Mouse (Mus musculus) gastrocnemius, postnatal 25 days (tissue): Measurements from ENCODE around the gene Gpank1. TPM values are rescaled to one million over a fixed set of nuclear protein-coding genes. Genes with fewer than 3 reads are reported as not detected.

Experiments used
- DNase-seq: peaks from one replicate; pipeline ENCODE4 v3.0.0; 2022
- long read RNA-seq, 2 experiments: library from polyadenylated mRNA; stranded (forward); transcript quantifications; one replicate each; pipeline ENCODE4 v2.0.0; 2021
- total RNA-seq, 2 experiments: library from RNA; stranded (reverse); gene quantifications; 1 replicate in 1 of 2; 2 replicates in 1 of 2; pipeline ENCODE4 v1.2.3; 2021

The Gpank1 gene
- total RNA-seq = 1 to 10 TPM; 7.1 to 8.4 TPM
- long read RNA-seq, experiment 1, partial matches to known transcripts = 13 of 19 reads
- long read RNA-seq, experiment 1, other reads (novel, unspliced or antisense) = 6 of 19 reads
- long read RNA-seq, experiment 2, partial matches to known transcripts = 0 of 6 reads
- long read RNA-seq, experiment 2, other reads (novel, unspliced or antisense) = 6 of 6 reads

DNA sequence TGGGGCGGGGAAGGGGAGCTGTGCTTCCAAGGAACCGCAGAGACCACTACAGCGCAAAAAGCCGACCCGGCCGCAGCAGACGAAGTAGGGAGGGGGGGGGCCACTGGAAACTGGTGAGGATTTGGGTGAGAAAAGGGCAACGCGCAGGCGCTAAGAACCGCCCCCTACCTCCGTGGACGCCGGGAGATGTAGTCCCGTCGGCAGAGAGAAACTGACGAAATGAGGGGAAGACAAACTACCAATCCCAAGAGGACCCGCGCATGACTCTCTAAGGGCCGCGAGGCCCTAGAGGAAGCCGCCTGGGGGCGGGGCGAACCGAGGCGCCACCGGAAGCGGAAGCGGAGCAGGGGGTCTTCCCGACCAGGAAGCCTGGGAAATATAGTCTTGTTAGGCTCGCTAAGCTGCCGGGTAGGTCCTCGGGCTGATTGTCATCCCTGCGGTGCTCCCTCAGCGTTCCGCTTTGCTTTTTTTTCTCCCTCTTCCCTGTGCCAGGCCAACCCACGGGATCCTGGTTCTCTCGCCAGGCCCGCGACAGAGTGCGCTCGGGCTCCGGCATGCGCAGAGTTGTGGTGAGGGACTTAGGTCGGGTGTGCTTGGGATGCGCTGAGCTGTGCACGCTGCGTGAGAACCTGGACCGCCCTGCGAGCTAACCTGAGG, at the start of gene Gpank1:
TSS of gene Gpank1 (plus strand) at position 313 of the 657 bp plus-strand sequence.
- peak; percentile 99 for DNase-seq

DNA sequence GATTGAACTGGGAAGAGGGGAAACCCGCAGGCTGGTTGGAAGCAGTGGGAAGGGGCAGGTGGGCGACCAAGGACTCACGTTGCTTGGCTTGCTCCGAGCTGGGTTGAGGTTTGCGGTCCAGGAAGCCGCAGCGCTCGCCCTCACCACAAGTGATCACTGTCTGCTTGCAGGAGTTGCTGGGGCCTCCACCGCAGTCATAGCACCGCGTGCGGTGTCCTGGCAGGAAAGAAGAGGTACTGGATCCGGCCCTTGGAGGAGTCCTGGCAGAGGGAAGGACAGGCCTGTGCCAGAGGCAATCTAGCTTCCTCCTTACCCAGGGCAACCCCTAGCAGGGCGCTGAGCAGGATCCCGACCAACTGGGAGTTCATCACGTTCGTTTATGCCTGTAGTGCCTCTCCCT, 47.2 kb upstream of the Gpank1 start:
- no peak for DNase-seq

DNA sequence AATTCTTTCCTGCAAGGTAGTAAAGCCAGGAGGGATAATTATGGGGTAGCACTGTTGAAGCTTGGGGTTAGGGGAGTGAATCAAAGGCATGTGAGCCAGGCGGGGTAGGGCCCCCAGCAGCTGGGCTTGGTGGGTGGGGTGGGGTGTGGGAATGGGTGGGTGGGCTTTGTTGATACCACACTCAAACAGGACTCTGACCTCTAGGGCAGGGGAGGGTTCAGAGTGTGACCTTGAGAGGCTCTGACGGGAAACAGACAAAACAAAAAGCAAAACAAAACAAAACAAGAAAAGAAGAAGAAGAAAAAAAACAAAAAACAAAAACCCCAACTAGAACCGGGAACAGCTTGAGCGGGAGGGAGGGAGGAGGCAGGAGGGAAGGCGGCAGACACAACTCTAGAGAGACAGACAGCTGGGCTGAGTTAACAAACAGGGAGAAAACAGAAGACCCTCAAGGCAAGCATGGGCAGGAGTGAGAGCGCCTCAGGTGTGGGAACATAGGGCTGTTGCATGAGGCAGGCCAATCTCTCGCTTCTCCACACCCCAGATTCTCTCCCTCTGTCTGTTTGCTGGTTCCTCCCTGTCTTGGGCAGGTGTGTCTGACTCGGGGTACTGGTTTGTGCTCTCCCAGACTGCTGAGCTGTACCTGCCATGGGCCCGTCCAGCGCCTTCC, 44.6 kb upstream of the Gpank1 start, which contains the start of gene Ly6g6e:
TSS of gene Ly6g6e (plus strand) at position 396 of the 670 bp plus-strand sequence.
- no peak for DNase-seq

DNA sequence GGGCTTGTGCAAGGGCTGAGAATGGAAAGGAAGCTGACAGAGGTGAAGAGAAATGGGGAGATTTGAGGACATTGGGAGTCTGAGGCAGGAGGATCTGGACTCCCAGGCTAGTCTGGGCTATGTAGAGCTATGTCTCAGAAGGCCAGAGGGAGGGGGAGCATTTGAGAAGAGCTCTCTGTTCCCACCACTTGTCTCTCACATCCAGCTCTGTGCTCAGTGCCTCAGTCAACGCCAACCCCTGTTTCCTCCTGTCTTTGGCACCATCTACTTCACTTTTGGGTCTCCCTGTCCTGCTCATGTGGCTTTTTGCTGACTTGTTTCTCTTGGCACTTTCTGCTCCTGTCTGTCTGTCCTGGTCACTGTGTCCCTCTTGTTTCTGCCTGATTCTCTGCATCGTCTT, 44.0 kb upstream of the Gpank1 start:
- no peak for DNase-seq

DNA sequence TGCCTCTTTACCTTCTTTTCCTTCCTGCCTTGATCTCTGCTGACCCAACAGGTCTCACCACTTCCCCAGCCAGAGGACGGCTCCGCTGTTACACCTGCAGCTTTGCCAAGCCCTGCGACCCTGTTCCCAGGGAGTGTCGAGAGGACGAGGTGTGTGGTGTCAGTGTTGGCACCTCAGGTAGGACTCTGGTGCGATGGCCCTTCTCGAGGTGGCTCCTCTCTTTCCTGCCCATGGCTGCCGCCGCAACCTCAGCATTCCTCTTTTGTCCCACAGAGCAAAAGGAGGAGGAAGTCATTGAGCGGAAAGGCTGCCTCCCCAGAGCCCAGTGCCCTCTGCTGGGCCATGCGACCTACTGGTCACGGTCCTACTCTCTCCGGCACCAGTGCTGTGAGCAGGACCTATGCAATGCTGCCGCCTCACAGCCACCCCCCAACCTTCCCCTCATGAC, 43.4 kb upstream of the Gpank1 start, which contains the start of gene Ly6g6d:
TSS of gene Ly6g6d (minus strand) at position 280 of the 448 bp plus-strand sequence.
- no peak for DNase-seq

DNA sequence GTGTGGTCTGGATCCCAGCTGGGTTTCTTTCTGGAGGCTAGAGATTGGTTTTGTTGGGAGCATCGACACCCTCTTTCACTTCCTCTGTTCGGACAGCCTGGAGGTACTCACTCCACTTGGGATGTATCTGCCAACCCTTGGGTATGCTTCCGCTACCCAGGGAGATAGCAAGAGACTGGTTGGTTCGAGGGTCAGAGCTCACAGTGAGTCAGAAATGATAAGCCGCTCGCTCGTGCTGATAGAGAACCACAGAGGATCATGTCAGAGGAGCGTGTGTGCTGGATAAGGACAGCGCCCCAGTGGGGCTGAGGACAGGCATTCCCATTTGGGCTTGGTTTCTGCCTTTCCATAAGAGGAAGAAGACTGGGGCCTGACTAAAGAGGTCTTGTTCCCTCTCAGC, 41.5 kb upstream of the Gpank1 start:
- DNase-seq = no peak

DNA sequence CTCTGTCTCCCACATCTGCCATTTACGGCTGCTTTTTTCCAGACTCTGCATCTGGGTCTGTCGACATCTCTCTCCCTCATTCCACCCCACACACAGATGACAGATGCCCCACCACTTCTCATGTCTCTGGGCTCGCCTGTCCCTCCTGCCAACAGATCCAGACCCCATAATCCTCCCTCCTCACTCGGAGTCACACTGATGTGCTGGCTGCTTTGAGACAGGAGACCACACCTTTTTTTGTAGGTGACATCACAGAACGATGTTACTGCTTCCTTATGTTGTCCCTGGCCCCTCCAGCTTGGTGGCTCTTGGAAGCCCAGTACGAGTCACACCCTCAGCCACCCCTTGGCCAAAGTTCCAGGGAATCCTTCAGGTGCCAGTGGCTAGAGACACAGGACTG, 41.0 kb upstream of the Gpank1 start:
- no peak for DNase-seq

DNA sequence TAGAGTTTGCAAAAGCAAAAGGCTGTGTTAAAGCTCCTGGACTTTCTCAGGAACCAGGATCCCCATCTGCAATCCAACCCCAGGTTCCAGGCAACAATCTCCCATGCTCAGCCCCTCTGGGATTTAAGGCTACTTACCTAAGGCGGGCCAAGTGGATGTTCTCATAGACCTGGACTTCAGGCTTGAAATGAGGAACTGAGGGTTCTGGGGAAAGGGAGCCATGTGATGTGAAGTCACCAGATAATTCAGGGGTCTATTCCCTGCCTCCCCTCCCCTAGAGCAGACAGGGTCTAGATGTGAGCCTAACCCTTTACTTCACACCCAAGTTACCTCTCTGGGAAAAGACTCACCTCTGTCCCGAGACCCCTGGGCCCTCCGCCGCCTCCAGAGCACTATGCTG, 40.5 kb upstream of the Gpank1 start:
- DNase-seq = no peak

DNA sequence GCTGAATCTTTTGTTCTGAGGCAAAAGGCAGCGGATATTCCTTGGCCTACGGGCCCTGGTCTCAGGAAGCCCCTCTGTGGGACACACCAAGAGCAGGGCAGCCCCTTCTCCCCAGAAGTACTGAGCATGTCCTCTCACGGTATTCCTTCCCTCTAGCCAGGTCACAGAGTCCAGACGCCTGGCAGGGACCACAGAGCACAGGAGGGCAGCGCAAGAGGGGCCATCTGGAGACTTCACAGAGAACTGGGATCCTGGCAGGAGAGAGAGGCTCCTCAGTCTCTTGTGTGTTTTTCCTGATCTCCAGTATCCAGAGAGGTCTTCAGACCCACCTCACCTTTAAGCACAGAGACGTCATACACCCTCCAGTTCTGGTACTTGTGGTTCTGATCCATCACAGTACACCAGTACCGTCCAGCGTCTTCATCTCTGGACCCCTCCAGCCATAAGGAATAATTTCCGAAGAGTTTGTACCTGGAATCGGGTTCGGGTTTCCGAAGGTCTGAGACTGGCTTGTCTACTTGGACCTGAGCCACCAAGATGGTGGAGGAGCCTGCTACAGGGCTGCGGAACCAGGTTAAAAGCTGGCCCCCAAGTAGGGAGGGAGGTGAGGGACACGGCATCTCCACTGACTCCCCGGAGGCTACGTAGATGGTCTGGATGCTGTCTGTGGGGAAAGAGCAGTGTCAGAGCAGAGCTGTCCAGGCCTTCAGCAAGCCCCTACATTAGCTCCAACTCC, 38.2 kb upstream of the Gpank1 start:
- no peak for DNase-seq

DNA sequence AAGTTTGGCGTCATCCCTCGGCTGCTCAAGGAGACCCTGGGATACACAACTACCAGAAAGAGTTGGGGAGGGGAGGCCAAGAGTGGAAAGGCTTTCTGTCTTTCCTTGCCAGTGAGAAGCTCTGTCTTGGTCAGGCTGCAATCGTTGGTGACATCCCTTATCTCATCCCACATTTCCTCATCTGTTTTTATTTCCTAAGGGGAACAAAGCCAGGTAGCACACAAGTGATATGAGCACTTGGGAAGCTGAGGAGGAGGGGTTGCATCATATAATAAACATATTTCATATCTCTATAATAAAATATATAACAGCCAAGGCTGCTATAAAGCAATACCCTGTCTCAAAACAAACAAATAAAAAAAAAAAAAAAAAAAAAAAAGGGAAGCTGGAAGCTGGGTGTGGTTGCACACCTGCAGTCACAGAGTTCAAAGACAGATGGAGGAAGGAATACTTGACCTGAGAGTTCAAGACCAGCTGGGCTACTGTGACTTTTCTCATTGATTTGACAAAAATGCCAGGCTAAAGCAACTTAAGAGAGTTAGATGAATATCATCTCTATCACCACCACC, 37.2 kb upstream of the Gpank1 start:
- no peak for DNase-seq

DNA sequence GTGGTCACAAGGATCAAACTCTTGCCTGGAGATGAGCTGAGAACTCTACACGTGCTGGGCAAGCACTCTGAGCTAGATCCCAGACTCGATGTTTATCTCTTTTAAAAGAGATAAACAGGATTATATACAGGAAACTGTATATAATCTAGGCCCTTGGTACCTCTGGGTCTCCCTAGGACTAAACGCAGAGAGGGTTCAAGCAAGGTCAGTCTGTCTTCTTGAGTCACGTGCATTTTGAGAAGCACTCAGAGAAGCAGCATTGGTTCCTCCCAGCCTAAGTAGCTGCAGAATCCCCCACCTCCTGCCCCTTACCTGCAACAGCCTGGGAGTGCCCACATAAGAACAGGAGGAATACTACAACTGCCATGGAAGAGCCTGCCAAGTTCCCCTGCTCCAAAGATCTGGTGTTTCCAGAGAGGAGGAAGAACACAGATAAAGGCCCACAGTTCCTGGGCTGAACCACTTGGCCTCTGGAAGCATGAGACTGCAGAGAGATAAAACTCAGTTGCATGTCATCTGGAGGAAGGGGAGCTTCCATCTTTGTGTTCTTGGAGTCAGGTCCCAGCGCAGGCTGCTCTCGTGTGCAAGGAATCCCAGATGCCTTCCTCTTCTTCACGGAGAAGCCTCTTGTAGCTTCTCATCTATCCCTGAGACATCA, 35.9 kb upstream of the Gpank1 start, which contains the start of gene Ly6g6f:
TSS of gene Ly6g6f (minus strand) at position 403 of the 658 bp plus-strand sequence.
- no peak for DNase-seq

DNA sequence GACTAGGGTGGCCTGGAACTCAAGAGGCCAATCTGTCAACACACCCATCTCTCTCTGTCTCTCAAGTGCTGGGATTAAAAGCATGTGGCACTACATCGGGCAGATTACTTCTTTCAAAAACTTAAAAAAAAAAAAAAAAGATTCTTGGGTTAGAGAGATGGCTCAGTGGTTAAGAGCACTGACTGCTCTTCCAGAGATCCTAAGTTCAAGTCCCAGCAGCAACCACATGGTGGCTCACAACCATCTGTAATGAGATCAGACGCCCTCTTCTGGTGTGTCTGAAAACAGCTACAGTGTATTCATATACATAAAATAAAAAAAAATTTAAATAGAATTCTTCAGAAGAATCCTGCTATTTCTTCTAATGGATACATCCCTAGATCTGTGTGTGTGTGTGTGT, 33.1 kb upstream of the Gpank1 start:
- DNase-seq = no peak

DNA sequence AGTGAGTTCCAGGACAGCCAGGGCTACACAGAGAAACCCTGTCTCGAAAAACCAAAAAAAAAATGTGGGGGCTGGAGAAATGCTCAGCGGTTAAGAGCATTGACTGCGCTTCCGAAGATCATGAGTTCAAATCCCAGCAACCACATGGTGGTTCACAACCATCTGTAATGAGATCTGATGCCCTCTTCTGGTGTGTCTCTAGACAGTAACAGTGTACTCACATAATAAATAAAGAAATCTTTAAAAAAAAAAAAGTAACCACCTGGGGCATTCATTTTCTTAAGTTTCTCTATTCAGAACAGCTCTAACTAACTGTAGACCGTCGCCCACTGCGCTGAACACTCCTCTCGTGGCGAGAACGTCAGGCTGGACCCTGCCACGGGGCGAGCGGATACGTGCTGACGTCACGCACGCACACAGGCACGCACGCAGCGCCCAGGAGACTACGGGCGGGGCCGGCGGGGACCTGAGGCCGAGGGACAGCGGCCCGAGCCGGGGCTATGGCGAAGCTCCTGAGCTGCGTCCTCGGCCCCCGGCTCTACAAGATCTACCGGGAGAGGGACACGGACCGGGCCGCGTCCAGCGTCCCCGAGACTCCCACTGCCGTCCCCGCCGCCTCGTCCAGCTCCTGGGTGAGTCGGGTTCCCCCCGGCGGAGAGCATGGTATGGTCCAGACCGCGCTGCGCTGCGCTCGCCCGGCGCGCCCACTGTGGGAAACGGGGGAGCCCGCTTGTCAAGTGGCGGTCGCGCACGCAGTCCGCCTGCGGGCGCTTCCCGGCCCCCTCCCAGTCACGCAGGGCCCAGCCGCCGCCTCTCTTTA, 32.2 kb upstream of the Gpank1 start, which contains the start of gene Abhd16a:
TSS of gene Abhd16a (plus strand) at position 439 of the 820 bp plus-strand sequence.
- DNase-seq = peak; percentile 95

DNA sequence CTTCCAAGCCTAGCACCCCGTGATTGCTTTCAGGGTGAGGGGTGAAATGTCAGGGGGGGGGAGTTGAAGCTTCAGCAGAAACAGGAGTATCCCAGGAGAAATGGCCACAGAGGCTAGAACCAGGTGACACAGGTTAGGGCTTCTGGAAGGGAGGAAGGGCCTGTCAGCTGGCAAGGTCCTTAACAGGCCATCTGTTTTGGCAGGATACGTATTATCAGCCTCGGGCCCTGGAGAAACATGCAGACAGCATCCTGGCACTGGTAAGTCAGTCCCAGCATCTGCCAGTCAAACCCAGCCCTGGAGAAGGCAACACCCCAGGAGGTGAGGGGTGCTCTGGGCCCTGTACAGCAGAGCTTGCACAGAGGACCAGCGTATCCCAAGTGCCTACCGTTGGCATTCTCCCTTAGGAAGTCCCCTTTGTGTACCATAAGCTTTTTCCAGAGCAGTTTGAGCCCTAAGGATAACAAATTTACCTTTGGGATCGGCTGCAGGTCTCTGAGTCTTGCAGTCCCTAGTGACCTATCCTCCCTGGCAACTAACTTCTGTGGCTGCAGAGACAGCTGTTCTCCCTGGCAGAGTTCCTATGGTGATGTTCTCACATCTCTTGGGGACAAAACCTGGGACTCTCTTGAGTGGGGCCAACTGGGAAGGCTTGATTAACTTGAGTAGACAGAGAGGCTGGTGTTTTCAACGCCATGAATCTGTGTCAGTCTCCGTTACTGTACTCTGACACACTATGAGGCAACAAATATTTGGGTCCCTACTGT, 30.9 kb upstream of the Gpank1 start:
- DNase-seq = peak; percentile 44

DNA sequence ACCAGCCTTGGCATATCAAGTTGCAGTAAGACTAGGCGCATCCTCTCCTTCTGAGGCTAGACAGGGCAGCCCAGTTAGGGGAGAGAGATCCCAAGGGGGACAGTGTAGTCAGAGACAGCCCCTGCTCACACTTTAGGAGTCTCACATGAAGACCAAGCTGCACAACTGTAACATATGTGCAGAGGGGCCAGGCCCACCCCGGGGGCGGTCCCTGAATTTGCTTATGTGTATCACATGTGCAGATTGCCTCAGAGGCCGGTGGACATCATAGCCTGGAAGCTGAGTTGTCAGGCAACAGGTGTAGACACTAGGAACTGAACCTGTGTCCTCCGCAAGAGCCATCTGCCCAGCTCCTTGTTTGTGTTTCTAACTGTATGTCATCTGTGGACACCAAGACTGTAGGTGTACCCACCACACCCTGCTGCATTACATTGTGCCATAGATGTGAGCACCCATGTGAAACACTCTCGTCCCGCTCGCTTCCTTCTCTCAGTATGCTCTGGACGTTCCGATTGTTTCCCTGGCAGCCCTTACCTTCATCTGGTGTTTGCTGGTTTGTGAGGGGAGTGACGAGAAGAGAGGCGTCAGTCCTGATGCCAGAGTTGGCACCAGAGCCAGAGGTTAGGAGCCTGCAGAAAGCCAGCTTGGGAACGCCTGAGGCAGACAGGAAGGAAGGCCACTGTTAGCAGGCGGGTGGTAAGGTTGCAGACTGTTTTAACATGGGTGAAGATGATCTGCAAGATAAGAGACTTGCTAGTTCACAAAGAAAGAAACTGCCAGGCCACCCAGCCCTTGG, 28.7 kb upstream of the Gpank1 start:
- DNase-seq = no peak

DNA sequence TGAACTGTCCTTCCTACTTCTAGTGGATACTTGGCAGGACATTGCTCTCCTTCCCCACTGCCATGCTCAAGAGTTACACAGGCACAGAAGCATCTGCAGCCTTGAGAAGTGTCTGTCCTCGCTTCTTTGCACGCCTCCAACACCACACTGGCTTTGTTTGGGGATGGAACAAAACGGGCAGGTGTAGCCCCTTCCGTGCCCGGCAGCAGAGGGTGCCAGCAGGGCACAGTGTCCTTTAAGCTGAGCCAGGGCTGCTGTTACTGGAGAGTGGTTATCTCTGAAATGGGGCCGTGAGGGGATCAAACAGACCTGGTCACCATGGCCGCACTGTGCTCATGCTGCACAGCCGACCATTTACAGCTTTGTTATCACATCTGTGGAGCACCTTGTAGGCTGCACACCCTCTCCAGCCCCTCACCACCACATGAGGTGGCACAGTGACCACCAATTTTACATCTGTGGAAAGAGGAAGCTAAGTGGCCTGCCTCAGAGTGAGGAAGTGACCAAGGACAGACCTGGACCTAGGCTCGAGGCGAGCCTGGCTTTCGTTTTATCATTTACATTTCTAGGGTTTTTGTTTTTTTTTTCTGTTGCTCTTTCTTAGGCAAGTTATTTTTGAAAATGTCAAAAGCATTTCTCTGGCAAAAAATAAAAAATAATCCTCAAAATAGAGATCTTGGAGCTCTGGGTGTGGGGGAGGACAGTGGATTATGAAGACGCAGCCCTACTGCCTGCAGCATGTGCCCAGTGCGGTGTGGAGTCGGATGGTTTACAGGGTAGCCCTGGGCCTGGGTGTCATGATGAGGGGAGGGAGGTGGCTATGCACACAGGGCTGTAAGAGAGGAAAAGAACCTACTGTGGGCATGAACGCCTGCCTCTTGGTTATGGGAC, 26.5 kb upstream of the Gpank1 start:
- no peak for DNase-seq

DNA sequence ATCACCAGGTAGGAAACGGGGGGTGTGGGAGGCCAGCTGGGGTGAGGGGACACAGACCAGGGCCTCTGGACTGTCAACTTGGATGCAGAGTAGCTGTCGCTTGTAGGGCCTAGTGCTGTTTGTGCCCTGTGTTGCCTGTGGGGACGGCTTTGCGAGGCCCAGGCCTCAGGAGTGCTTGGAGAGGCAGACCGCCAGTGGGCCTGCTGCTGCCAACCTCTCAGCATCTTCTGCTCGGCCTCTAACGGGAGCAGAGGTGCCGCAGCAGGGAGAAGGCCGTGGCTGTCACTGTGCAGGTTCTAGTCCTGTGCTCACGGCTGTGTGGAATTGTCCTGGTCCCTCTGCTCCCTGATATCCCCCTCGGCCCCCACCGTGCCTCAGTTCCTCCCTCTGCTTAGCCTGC, 24.7 kb upstream of the Gpank1 start:
- DNase-seq = no peak

DNA sequence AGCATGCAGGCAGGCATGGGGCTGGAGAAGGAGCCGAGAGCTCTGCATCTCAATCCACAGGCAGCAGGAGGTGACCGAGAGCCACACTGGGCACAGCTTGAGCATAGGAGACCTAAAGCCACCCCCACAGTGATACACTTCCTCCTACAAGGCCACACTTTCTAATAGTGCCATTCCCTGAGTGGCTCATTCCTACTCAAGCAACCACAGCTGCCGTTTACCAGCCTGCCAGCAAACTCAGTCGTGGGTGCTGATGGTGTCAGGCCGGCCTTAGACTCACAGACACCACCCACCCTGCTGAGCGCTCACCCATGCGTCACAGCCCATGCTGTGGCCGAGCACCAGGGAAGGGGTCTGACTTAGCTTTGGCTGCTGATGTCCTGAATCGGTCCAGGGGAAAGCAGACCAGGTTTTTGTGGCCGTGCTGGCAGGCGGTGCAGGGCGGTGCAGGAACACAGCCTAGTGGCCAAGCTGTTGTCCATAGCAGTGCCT, 24.0 kb upstream of the Gpank1 start:
- DNase-seq = no peak
